Mouse (Mus musculus) embryo, embryonic 10 days (tissue): ENCODE data around the gene Plxna4.
A peak's percentile ranks its signal among the peaks of the same experiment; 100 is the strongest.

Experiments
- DNase-seq: peaks from one replicate; pipeline ENCODE4 v3.0.0-alpha.2; 2015; ENCODE audit warnings: low spot score

Gene Plxna4

GRCm38 (mm10) chr6:32346015-32346414 lies 242.0 kb downstream of the Plxna4 start:
- no peak for DNase-seq

- no peak for DNase-seq
These were observed 245.3 kb downstream of the Plxna4 start for GRCm38 (mm10) chr6:32342727-32343126.

GRCm38 (mm10) chr6:32342272-32342671 lies 245.7 kb downstream of the Plxna4 start:
- no peak for DNase-seq

GRCm38 (mm10) chr6:32338416-32338943 lies 249.5 kb downstream of the Plxna4 start:
- DNase-seq = peak; percentile 74

GRCm38 (mm10) chr6:32331281-32331680 lies 256.7 kb downstream of the Plxna4 start:
- no peak for DNase-seq

DNA sequence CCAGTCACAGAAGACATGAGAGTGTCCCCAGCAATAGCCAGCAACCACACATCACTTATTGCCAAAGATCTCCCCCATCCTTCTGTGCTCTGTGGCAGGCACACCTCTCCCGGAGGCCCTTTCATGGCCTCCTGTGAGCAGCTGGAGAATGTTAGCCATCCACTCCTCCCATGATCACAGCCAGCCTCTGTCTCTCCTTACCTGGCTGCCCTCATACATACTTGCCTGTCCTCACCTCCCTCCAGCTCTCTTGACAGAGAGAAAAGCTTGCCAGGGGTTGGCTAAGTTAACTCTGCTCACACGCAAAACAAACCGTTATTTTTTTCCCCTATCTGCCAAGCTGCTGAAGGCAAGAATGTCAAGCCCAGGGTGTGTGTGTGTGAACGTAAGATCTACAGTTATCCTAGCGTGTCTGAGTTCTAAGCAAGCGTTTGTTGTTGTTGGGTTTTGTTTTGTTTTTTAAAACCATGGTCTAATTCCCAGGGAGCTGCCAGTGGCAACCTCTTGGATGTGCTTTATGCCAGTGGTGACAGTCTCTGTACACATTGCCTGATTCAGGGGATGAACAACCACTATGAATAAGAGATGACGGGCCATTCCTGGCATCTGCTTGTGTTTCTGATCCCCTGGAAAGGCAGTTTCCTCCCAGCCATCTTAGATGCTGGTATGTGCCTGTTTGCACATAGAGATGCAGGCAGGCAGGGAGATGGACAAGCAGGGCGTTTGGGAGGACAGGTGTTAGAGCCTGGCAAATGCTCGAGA lies 257.8 kb downstream of the Plxna4 start:
- DNase-seq = no peak

DNA sequence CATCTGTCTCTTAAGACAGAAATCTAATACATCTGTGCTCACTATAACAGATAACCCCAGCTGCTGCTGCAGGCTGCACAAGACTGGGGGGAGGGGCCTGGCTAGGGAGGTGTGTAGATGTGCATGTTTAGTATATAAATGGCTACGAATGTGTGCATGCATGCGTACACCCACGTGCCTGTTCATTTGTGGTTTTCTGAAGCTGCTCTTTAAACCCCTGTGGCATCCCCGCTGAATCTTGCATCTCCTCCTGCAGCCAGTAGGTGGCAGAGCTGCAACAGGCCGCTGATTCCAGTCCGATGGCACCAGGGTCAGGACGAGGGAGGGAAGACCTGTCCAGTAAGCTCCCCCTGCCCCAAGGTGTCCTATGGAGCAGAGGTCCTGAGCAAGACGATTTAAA lies 260.0 kb downstream of the Plxna4 start:
- DNase-seq = peak; percentile 85

GRCm38 (mm10) chr6:32327173-32327572 lies 260.8 kb downstream of the Plxna4 start:
- peak; percentile 40 for DNase-seq

- no peak for DNase-seq
These were observed 261.6 kb downstream of the Plxna4 start for GRCm38 (mm10) chr6:32326406-32326805.

GRCm38 (mm10) chr6:32325851-32326250 lies 262.1 kb downstream of the Plxna4 start:
- DNase-seq = no peak

- DNase-seq = peak; percentile 18
These were observed 266.8 kb downstream of the Plxna4 start for GRCm38 (mm10) chr6:32321187-32321586.

DNA sequence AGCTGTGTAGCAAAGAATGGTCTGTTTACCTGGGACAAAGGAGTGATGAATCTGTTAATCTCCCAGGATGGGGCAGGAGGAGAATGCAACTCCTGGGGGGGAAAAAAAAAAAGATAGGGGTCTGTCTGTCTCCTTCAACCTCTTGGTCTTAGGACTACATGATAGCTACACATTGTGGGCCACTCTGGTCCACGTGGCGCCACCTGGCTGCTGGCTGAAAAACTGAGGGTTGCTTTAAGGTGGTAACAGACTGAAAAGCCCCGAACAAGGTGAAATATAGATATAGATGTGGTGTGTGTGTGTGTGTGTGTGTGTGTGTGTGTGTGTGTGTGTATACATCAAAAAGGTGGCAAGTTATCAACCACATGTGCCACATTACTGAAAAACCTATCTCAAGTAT lies 267.7 kb downstream of the Plxna4 start:
- peak; percentile 60 for DNase-seq

GRCm38 (mm10) chr6:32317470-32317869 lies 270.5 kb downstream of the Plxna4 start:
- DNase-seq = no peak

- no peak for DNase-seq
These were observed 273.0 kb downstream of the Plxna4 start for GRCm38 (mm10) chr6:32315011-32315450.

DNA sequence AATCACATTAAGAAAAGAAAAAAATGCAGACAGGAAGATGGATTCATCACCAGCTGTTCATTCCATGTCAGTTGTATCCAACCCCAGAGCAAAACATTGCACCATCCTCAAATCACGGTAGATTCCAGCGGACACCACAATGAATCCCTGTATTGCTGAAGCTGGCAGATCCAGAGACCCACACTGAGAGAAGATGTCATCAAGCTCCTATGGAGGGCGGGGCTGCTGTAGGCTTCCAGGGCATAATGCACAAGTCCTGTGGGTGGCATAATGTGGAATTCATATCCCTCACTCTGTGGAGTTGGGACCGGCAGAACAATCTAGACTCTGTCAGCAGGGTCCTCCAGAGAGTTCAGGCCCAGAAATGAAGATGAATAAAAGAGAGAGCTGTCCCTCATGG lies 278.8 kb downstream of the Plxna4 start:
- no peak for DNase-seq

DNA sequence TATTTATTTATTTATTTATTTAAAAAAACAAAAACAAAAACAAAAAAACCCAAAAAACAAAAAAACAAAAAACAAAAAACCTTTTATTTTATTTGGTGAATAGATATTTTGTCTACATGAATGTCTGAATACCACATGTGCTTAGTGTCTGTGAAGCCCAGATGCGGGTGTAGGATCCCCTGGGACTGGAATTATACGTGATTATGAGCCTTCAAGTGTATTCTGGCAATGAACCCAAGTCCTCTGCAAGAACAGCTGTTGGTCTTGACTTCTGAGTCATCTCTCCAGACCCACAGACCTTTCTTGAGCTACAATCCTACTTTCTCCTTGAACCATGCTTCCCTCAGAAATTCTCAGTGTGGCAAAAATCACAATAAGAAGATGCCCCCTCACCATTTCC lies 287.4 kb downstream of the Plxna4 start:
- no peak for DNase-seq

DNA sequence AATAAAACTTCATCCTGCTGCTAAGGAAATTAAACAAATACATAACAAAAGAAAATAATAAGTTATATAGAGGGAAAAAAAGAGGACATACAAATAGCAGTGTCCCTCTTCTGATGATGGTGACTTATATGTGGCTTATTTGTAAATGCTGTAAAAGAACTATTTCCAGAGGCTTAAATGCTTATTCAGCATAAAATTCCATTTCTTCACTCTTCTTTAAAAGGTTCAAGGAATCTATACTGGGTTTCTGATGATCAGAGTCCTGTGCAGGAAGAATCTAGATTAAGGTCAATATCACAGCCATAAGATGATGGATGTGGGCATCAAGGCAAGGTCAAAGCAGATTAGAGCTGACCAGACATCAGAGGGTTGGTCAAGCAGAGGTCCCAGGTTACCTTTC lies 306.5 kb downstream of the Plxna4 start:
- DNase-seq = no peak

DNA sequence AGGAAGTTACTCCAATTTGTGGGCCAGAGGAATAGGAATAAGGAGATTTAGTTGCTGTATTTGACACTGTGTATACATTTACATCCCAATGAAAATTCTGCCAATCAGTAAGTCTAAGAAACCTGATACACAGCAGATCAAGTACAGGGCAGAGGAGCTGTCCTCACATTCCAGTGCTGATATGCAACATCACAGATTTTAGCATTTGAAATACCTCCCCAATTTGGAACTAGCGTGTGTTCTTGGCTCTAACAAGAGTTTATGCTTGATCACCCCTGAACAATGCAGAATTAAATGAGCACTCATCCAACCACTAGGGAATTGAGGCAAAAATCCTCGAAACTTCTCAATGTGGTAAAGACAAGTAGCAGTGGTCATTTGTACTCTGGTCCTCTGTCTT lies 307.3 kb downstream of the Plxna4 start:
- DNase-seq = peak; percentile 74

DNA sequence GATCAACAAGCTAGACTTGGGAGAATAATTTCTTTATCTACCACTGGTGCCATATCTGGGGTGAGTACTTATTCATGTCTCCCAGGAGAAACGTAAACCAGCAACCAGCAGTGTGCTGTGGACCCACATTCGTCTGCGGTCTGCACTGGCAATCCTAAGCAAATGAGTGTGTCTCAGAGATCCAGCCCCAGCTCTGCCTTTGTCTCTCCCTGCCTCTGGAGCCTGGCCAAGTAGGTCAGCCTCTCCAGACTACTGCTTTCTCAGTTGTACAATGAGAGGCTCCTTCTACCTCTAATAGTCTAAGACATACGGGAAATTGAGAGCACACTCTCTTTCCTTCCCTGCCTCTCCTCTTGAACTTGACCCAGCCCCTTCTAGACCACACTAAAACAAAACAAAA lies 316.5 kb downstream of the Plxna4 start:
- DNase-seq = no peak

DNA sequence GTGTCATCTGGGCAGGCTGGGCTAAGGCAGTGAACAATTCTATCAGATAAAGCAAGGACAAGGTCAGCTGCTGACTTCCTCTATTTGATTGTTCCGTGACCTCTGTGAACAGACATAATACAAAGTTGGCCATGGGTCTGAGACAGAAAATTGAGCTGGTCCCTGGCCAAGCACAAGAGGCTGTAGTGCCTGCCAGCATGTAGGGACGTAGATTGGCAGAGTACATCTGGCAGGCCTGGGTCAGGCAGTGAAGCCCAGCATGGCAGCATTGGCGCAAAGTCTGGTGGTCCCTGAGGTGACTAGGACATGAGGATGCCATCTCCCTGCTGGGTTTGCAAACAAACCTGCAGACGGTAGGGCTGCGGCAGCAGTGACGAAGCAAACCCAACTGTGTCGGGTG lies 321.9 kb downstream of the Plxna4 start:
- no peak for DNase-seq

GRCm38 (mm10) chr6:32261339-32261738 lies 326.7 kb downstream of the Plxna4 start:
- peak; percentile 16 for DNase-seq

- DNase-seq = no peak
These were observed 327.7 kb downstream of the Plxna4 start for GRCm38 (mm10) chr6:32260341-32260740.

DNA sequence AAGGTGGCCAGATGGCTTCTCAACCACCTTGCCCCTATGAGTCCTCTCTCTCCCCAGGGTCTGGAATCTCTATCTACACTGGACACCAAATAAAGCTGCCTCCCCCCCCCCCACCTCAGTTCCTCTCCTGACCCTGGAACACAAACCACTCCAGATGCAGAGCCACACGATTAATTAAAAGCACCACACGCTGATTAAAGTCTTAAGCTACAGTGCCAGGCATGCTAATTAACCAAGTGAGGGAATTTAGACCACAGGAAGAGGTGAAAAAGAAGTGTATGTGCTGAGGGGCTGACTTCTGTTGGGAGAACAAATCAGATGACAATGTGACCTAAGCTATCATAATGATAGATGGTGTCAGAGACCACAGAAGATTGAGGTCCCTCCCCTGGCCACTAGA lies 332.8 kb downstream of the Plxna4 start:
- no peak for DNase-seq

DNA sequence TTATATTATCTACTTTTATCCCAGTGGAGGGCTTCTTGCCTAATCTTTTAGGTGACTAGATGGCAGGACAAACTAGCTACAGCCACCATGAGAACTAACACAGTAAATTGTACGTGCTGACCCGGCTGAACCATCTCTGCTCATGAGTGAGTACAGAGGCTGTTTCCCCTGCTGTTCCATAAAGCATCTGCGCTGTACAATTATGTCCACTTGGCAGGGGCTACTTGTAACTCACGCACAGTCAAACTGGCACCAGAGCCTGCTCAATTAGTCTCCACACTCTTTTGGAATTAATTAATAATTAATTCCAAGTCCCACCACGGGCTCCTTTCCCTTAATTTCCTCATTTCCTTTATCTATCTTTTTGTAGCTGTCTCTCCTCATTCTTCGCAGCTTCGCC lies 335.8 kb downstream of the Plxna4 start:
- no peak for DNase-seq
